Mouse (Mus musculus): ENCODE measurements around the gene Gm9821. TPM values are rescaled to one million over a fixed set of nuclear protein-coding genes. Genes with fewer than 3 reads are reported as not detected.

The Gm9821 gene
- polyA plus RNA-seq, 1 experiment from 2014 or later = 1.0 TPM

- no peak for ATAC-seq (ENCODE audit: low read depth)
- Histone ChIP-seq H3K27me3 (ENCODE audit: control insufficient read depth, insufficient read depth, low read depth, low read length) (peaks cover 40% of the 10 kb centered on the region), H3K4me1 (ENCODE audit: control insufficient read depth, low read depth, low read length) (peaks cover 30% of the 10 kb centered on the region), H3K4me3 (ENCODE audit: low read depth, low read length) (peak overlapping the region; percentile 43), H3K36me3 (ENCODE audit: control insufficient read depth, insufficient read depth) (no peaks in the 10 kb centered on the region), H3K9ac (ENCODE audit: low read depth, low read length) (no peak overlapping the region), H3K4me2 (ENCODE audit: low read depth, low read length) (peak overlapping the region; percentile 59), H3K9me3 (replicated peaks; ENCODE audit: control insufficient read depth, low read length) (no peaks in the 10 kb centered on the region), H3K27ac (ENCODE audit: low read length) (no peak overlapping the region)
- 3% methylated on average over 54 of the region's 54 CpGs for WGBS (ENCODE audit: insufficient replicate concordance)
Observed at GRCm38 (mm10) chr2:91923415-91924337, 21.8 kb upstream of the Gm9821 start.

DNA sequence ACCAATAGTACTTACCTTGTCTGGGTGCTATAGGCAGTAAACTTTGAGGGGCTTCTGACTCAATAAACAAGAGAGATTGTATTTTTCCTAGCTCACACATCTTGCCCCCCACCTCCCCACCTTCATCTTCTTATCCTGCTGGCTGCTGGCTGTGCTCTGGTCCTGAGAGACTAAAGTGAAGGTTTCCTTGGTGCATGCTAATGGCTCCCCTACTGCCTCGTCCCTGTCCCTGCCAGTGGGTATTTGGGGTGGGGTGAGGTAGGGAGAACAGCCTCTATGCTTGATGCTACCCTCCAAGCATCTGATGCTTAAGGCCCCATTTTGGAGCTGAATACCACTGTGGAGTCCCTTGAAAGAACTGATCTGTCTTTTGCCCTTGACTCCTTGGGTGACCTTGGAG, 20.8 kb upstream of the Gm9821 start:
- no peak overlapping the region for H3K27ac ChIP-seq (ENCODE audit: low read length)
- H3K9ac ChIP-seq (ENCODE audit: low read depth, low read length) = no peak overlapping the region
- no peaks in the 10 kb centered on the region for H3K36me3 ChIP-seq (ENCODE audit: control insufficient read depth, insufficient read depth)
- 48% methylated on average over 1 of the region's 1 CpGs for whole genome bisulfite sequencing (ENCODE audit: insufficient replicate concordance)
- no peak for ATAC-seq (ENCODE audit: low read depth)
- H3K9me3 ChIP-seq (replicated peaks; ENCODE audit: control insufficient read depth, low read length) = no peaks in the 10 kb centered on the region
- H3K4me3 ChIP-seq (ENCODE audit: low read depth, low read length) = no peak overlapping the region
- H3K4me2 ChIP-seq (ENCODE audit: low read depth, low read length) = no peak overlapping the region
- peaks cover 40% of the 10 kb centered on the region for H3K27me3 ChIP-seq (ENCODE audit: control insufficient read depth, insufficient read depth, low read depth, low read length)
- peaks cover 30% of the 10 kb centered on the region for H3K4me1 ChIP-seq (ENCODE audit: control insufficient read depth, low read depth, low read length)

GRCm38 (mm10) chr2:91925442-91925841, 20.1 kb upstream of the Gm9821 start:
- Histone ChIP-seq H3K4me1 (ENCODE audit: control insufficient read depth, low read depth, low read length) (peaks cover 30% of the 10 kb centered on the region), H3K36me3 (ENCODE audit: control insufficient read depth, insufficient read depth) (no peaks in the 10 kb centered on the region), H3K9ac (ENCODE audit: low read depth, low read length) (no peak overlapping the region), H3K9me3 (replicated peaks; ENCODE audit: control insufficient read depth, low read length) (no peaks in the 10 kb centered on the region), H3K4me3 (ENCODE audit: low read depth, low read length) (no peak overlapping the region), H3K4me2 (ENCODE audit: low read depth, low read length) (no peak overlapping the region), H3K27me3 (ENCODE audit: control insufficient read depth, insufficient read depth, low read depth, low read length) (peaks cover 42% of the 10 kb centered on the region), H3K27ac (ENCODE audit: low read length) (no peak overlapping the region)
- WGBS (ENCODE audit: insufficient replicate concordance) = 70% methylated on average over 15 of the region's 15 CpGs
- no peak for ATAC-seq (ENCODE audit: low read depth)

- ATAC-seq (ENCODE audit: low read depth) = no peak
- H3K4me1 ChIP-seq (ENCODE audit: control insufficient read depth, low read depth, low read length) = peaks cover 35% of the 10 kb centered on the region
- H3K9ac ChIP-seq (ENCODE audit: low read depth, low read length) = no peak within 1 kb of the TSS
- H3K4me3 ChIP-seq (ENCODE audit: low read depth, low read length) = no peak within 1 kb of the TSS
- no peaks in the 10 kb centered on the region for H3K36me3 ChIP-seq (ENCODE audit: control insufficient read depth, insufficient read depth)
- no peak within 1 kb of the TSS for H3K4me2 ChIP-seq (ENCODE audit: low read depth, low read length)
- H3K27ac ChIP-seq (ENCODE audit: low read length) = no peak within 1 kb of the TSS
- no peaks in the 10 kb centered on the region for H3K9me3 ChIP-seq (replicated peaks; ENCODE audit: control insufficient read depth, low read length)
- 69% methylated on average over 3 of the region's 3 CpGs for WGBS (ENCODE audit: insufficient replicate concordance)
- peaks cover 45% of the 10 kb centered on the region for H3K27me3 ChIP-seq (ENCODE audit: control insufficient read depth, insufficient read depth, low read depth, low read length)
Observed at GRCm38 (mm10) chr2:91926949-91927348, 18.6 kb upstream of the Gm9821 start, which contains the start of gene Chrm4. Gene Chrm4, plus strand, starts transcription at chr2:91927249.

- Histone ChIP-seq H3K4me1 (ENCODE audit: control insufficient read depth, low read depth, low read length) (peaks cover 35% of the 10 kb centered on the region), H3K27ac (ENCODE audit: low read length) (no peak overlapping the region), H3K4me2 (ENCODE audit: low read depth, low read length) (no peak overlapping the region), H3K27me3 (ENCODE audit: control insufficient read depth, insufficient read depth, low read depth, low read length) (peaks cover 36% of the 10 kb centered on the region), H3K4me3 (ENCODE audit: low read depth, low read length) (no peak overlapping the region), H3K9ac (ENCODE audit: low read depth, low read length) (no peak overlapping the region), H3K36me3 (ENCODE audit: control insufficient read depth, insufficient read depth) (peaks cover under 1% of the 10 kb centered on the region; the same call in 1 of the 2 replicates), H3K9me3 (replicated peaks; ENCODE audit: control insufficient read depth, low read length) (no peaks in the 10 kb centered on the region)
- 36% methylated on average over 34 of the region's 34 CpGs for WGBS (ENCODE audit: insufficient replicate concordance)
- no peak for ATAC-seq (ENCODE audit: low read depth)
Observed at GRCm38 (mm10) chr2:91927826-91928533, 17.5 kb upstream of the Gm9821 start.

DNA sequence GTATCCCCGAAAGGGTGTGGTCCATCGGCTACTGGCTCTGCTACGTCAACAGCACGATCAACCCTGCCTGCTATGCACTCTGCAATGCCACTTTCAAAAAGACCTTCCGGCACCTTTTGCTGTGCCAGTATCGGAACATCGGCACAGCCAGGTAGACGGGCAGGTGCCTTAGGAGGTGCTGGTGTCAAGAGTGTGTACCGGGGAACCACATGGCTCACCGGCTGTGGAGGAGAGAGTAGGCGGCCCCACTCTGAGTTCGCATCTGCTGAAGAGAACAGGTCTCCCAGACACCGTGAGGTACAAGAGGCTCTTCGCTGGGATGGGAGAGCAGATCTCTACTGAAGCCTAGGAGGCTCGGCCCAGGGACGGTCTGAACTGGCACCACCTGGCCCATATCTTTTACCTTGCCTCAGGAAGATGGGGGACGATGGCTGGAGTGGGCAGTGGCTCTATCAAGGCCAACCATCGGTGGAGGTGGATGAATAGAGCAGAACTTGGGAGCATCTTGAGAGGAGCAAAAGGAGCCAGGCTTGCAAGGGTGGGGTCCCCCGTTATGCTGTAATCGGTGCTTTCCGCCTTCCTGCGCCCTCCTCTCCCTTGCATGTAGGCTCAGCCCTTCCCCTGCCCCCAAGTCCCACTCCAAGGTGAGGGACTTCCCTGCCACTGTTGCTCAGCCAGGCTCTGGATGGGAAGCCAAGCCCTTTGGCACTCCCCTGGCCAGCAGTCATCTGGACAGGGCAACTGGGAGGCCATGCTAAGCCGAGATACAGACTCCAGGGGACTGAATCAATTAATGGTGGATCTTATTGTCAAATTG, 16.8 kb upstream of the Gm9821 start:
- H3K27ac ChIP-seq (ENCODE audit: low read length) = no peak overlapping the region
- no peaks in the 10 kb centered on the region for H3K9me3 ChIP-seq (replicated peaks; ENCODE audit: control insufficient read depth, low read length)
- no peak overlapping the region for H3K4me2 ChIP-seq (ENCODE audit: low read depth, low read length)
- peaks cover 28% of the 10 kb centered on the region for H3K27me3 ChIP-seq (ENCODE audit: control insufficient read depth, insufficient read depth, low read depth, low read length)
- 75% methylated on average over 23 of the region's 23 CpGs for WGBS (ENCODE audit: insufficient replicate concordance)
- no peak for ATAC-seq (ENCODE audit: low read depth)
- peaks cover 7% of the 10 kb centered on the region for H3K36me3 ChIP-seq (ENCODE audit: control insufficient read depth, insufficient read depth)
- no peak overlapping the region for H3K4me3 ChIP-seq (ENCODE audit: low read depth, low read length)
- no peak overlapping the region for H3K9ac ChIP-seq (ENCODE audit: low read depth, low read length)
- peaks cover 31% of the 10 kb centered on the region for H3K4me1 ChIP-seq (ENCODE audit: control insufficient read depth, low read depth, low read length)

GRCm38 (mm10) chr2:91929455-91929854, 16.0 kb upstream of the Gm9821 start:
- no peak for ATAC-seq (ENCODE audit: low read depth)

GRCm38 (mm10) chr2:91929936-91930335, 15.6 kb upstream of the Gm9821 start:
- Histone ChIP-seq H3K4me2 (ENCODE audit: low read depth, low read length) (0 out of 2 replicates have a peak overlapping the region, but pooled peaks have one; percentile 4), H3K4me3 (ENCODE audit: low read depth, low read length) (no peak overlapping the region), H3K27ac (ENCODE audit: low read length) (no peak overlapping the region), H3K4me1 (ENCODE audit: control insufficient read depth, low read depth, low read length) (peaks cover 29% of the 10 kb centered on the region), H3K9ac (ENCODE audit: low read depth, low read length) (no peak overlapping the region), H3K36me3 (ENCODE audit: control insufficient read depth, insufficient read depth) (peaks cover 16% of the 10 kb centered on the region), H3K27me3 (ENCODE audit: control insufficient read depth, insufficient read depth, low read depth, low read length) (peaks cover 21% of the 10 kb centered on the region), H3K9me3 (replicated peaks; ENCODE audit: control insufficient read depth, low read length) (no peaks in the 10 kb centered on the region)
- no peak for ATAC-seq (ENCODE audit: low read depth)
- WGBS (ENCODE audit: insufficient replicate concordance) = 14% methylated on average over 12 of the region's 12 CpGs

More at GRCm38 (mm10) chr2:91929455-91929854, 16.0 kb upstream of the Gm9821 start:
- no peaks in the 10 kb centered on the region for H3K9me3 ChIP-seq (replicated peaks; ENCODE audit: control insufficient read depth, low read length)
- peaks cover 29% of the 10 kb centered on the region for H3K4me1 ChIP-seq (ENCODE audit: control insufficient read depth, low read depth, low read length)
- H3K36me3 ChIP-seq (ENCODE audit: control insufficient read depth, insufficient read depth) = peaks cover 11% of the 10 kb centered on the region
- no peak overlapping the region for H3K4me3 ChIP-seq (ENCODE audit: low read depth, low read length)
- no peak overlapping the region for H3K27ac ChIP-seq (ENCODE audit: low read length)
- peaks cover 21% of the 10 kb centered on the region for H3K27me3 ChIP-seq (ENCODE audit: control insufficient read depth, insufficient read depth, low read depth, low read length)
- H3K4me2 ChIP-seq (ENCODE audit: low read depth, low read length) = no peak overlapping the region
- 64% methylated on average over 3 of the region's 3 CpGs for WGBS (ENCODE audit: insufficient replicate concordance)
- H3K9ac ChIP-seq (ENCODE audit: low read depth, low read length) = no peak overlapping the region
